Mouse (Mus musculus) hindlimb bud, embryonic 11.5 days (tissue): ENCODE results near the gene 1700015G11Rik.

Experiments
- DNase-seq: peaks from one replicate; pipeline ENCODE4 v3.0.0-alpha.2; 2012; ENCODE audit warnings: low read depth, low spot score; ENCODE audit errors: extremely low spot score

The 1700015G11Rik gene

DNA sequence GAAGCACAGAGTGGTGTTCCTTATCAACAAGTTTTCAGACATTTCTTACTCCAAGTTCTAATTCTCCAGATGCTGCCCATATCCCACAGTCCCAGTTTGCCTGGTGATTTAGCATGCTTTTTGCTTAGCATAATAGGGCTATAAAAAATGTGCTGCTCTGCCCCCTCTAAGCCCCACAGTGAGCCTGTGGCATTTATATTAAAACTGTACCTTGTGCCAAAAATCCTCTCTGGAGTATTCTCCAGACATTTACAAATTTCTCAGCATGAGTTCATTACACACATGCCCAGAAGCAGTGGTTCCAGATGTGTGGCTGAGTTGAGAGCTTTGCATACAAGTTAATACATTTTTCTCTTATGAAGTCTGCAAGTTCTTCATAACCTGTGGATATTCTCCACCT lies 46.1 kb downstream of the 1700015G11Rik start:
- DNase-seq = no peak

DNA sequence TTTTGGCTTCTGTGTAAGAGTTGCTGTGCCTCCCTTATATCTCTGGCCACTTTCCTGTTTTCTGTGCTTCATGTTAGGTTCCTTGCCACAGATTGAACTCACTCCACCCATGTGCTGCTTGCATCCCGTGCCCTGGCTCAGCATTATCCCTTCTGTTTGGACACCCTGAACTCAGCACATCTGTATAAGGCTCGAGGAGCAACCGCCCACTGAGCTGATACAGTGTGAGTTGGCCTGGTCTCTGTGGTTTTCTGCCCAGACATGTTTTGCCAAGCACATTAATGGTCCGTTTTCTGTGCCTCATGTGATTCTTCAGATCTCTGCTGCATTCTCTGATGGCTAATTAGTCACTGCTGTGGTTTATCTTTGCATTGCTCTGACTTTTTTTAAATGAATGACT lies 47.9 kb downstream of the 1700015G11Rik start:
- DNase-seq = no peak

DNA sequence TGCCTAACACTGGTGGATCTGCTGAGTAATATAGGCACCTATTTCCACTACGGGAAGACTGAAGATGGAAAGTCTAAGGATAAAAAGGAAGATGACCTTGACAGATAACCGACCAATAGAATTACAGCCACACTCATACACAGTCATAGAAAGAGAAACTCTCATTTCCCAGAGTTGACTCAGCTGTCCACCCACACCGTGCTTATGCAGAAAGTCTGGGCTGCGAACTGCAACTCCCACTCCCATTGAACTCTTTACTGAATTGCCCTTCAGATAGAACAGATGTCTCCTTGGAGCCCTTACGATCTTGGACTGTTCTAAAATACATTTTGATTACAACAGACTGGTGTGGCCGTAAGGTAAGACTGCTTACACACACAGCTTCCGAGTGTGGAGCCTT lies 50.8 kb downstream of the 1700015G11Rik start:
- DNase-seq = no peak

DNA sequence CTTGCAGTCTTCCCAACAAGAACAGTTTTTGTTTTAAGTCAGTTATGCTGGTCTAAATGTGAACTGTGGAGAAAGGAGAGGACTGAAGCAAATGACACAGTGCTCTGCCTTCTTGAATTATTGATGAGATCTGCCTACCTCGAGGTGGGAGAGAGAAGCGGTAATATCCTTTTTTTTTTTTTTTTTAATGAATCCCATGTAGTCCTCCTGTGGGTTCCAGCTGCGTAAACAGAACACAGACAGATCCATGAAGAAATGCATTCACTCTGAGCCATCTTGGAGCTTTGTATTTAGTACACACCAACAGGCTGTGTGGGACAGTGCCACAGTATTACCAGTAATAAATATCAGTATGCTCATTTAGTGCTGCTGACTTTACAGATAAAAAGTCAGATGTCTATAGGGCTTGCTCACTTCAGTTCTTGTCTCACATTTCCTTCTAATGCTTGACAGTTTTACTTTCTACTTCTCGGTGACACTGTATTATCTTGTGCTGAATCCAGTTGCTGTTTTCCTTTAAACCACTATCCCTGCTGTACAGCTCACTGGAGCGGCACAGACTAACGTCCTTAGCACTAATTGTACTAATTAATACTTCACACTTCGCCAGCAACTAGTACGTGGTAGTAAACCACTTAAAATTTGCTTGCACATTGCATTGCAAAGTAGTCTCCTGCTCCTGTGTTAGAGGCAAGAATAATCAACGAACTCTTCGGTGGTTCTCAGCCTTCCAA lies 53.1 kb downstream of the 1700015G11Rik start:
- no peak for DNase-seq
